Mouse (Mus musculus) G1E (cell line): ENCODE data around the gene Obsl1.

Source experiments
- CTCF ChIP-seq: IDR thresholded peaks from 2 replicates; pipeline ENCODE4 v1.5.1; 2012; ENCODE audit warnings: low read depth, low read length, inconsistent platforms, mixed read lengths
- GATA1 ChIP-seq: IDR thresholded peaks from 2 replicates; pipeline ENCODE4 v1.6.1; 2012; ENCODE audit warnings: borderline replicate concordance, low read length, inconsistent platforms, mixed read lengths
- GATA2 ChIP-seq: IDR thresholded peaks from 2 replicates; pipeline ENCODE4 v1.6.1; 2012; ENCODE audit warnings: low read depth, low read length, inconsistent platforms, borderline replicate concordance
- POLR2AphosphoS5 ChIP-seq: IDR thresholded peaks from 2 replicates; pipeline ENCODE4 v1.6.1; 2012; ENCODE audit warnings: low read depth, low read length, inconsistent platforms; ENCODE audit not compliant: insufficient replicate concordance
- TAL1 ChIP-seq: conservative IDR thresholded peaks from 2 replicates; pipeline ENCODE4 v1.6.1; 2012; ENCODE audit warnings: low read depth, low read length, inconsistent platforms, mixed read lengths

- TF ChIP-seq CTCF (no peak), GATA1 (no peak), POLR2AphosphoS5 (no peak), GATA2 (no peak), TAL1 (no peak)
Measured at GRCm38 (mm10) chr1:75538597-75539190, 32.4 kb upstream of the Obsl1 start.
